11 mouse cellular contexts compared by ENCODE assay signal in the genomic region with DNA sequence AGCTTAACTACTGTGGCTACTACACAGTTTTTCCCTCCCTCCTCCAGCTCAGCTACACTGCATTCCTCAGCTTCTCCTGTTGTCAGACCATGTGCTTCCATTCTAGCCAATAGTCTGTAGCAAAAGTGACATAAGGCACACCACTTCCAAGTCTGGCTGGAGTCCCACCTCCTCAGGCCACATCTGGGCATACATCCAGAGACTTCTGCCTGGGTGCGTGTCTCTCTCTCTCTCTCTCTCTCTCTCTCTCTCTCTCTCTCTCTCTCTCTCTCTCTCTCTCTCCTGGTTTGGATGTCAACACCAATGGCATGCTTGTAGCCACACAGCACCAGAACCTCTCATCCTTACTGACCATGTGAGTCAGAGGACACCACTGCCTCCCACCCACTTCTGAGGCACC. TPM values are rescaled to one million over a fixed set of nuclear protein-coding genes. Genes with fewer than 3 reads are reported as not detected.
A peak's percentile ranks its signal among the peaks of the same experiment; 100 is the strongest.
DNase-seq lines count a peak whose midpoint lies in the region; ATAC-seq and TF ChIP-seq lines count a peak whose summit lies in the region.
"Had no signal": no experiment of that assay in that cellular context is flagged by ENCODE, and none has a peak within 500 bp of the region (broad histone marks: within the 10 kb centered on the region; RNA-seq: fewer than 3 reads in every experiment).

No protein-coding gene starts in this region.

- WGBS in intestine, embryonic 14.5 days: 50% methylated on average over 1 of the region's 1 CpGs
- WGBS in intestine, postnatal 0 days: 50% methylated on average over 1 of the region's 1 CpGs
- WGBS in neural tube, embryonic 15.5 days: 45% methylated on average over 1 of the region's 1 CpGs

- no peak for TF ChIP-seq CTCF in intestine, postnatal 0 days (IDR thresholded peaks at IDR 0.05; ENCODE audit: low read depth)

- DNase-seq in intestine, embryonic 14.5 days (ENCODE audit: low spot score): no peak
- peak; percentile 77 for DNase-seq in Muller cell, postnatal 12 days (ENCODE audit: inconsistent ontology term)
- peak; percentile 31 for DNase-seq in gastrocnemius, postnatal 25 days
- DNase-seq in lung, postnatal 14 days: peak; percentile 40
- DNase-seq in layer of hippocampus, postnatal 36 days: no peak
- no peak for DNase-seq in thymus, postnatal 0 days (ENCODE audit: low spot score)
- DNase-seq: liver, embryonic 13.5 days; right cerebral cortex, postnatal 14 days had no signal

- 0 out of 2 replicates have a peak, but pooled peaks cover 3% of the 10 kb centered on the region for H3K9me3 ChIP-seq in intestine, embryonic 14.5 days (ENCODE audit: control insufficient read depth, low read length)
- no peaks in the 10 kb centered on the region for H3K9me3 ChIP-seq in intestine, postnatal 0 days (ENCODE audit: control insufficient read depth)
- no peaks in the 10 kb centered on the region for H3K9me3 ChIP-seq in neural tube, embryonic 15.5 days (replicated peaks)
- H3K9me3 ChIP-seq: liver, embryonic 13.5 days had no signal

- ATAC-seq in intestine, embryonic 14.5 days (replicated peaks; ENCODE audit: low FRiP score, low TSS enrichment, low read depth): peak; percentile 76; the same call in 1 of the 2 replicates
- ATAC-seq in intestine, postnatal 0 days: no peak
- ATAC-seq in neural tube, embryonic 15.5 days (ENCODE audit: low FRiP score): no peak

- no peaks in the 10 kb centered on the region for H3K36me3 ChIP-seq in intestine, embryonic 14.5 days (ENCODE audit: control insufficient read depth, insufficient read depth, low read length)
- no peaks in the 10 kb centered on the region for H3K36me3 ChIP-seq in intestine, postnatal 0 days (ENCODE audit: control insufficient read depth, insufficient read depth)
- H3K36me3 ChIP-seq in neural tube, embryonic 15.5 days: no peaks in the 10 kb centered on the region
- H3K36me3 ChIP-seq: liver, embryonic 13.5 days had no signal

- no peak overlapping the region for H3K4me3 ChIP-seq in intestine, embryonic 14.5 days (ENCODE audit: low read depth, low read length)
- H3K4me3 ChIP-seq in intestine, postnatal 0 days (ENCODE audit: low read depth, low read length): no peak overlapping the region
- H3K4me3 ChIP-seq in neural tube, embryonic 15.5 days (replicated peaks): no peak overlapping the region
- H3K4me3 ChIP-seq: erythroblast, embryonic 14.5 days; liver, embryonic 13.5 days had no signal

- H3K27me3 ChIP-seq in intestine, embryonic 14.5 days (replicated peaks; ENCODE audit: control insufficient read depth, insufficient read depth, low read length): no peaks in the 10 kb centered on the region
- H3K27me3 ChIP-seq in intestine, postnatal 0 days (replicated peaks; ENCODE audit: control insufficient read depth, insufficient read depth, low read length): no peaks in the 10 kb centered on the region
- H3K27me3 ChIP-seq in neural tube, embryonic 15.5 days (replicated peaks): no peaks in the 10 kb centered on the region
- H3K27me3 ChIP-seq: liver, embryonic 13.5 days had no signal

- H3K4me1 ChIP-seq in intestine, embryonic 14.5 days (replicated peaks; ENCODE audit: control insufficient read depth, insufficient read depth, low read length): no peaks in the 10 kb centered on the region
- no peaks in the 10 kb centered on the region for H3K4me1 ChIP-seq in intestine, postnatal 0 days (replicated peaks; ENCODE audit: control insufficient read depth, insufficient read depth, low read length)
- no peaks in the 10 kb centered on the region for H3K4me1 ChIP-seq in neural tube, embryonic 15.5 days

- no peak overlapping the region for H3K9ac ChIP-seq in intestine, embryonic 14.5 days (ENCODE audit: low read length)
- H3K9ac ChIP-seq in intestine, postnatal 0 days (ENCODE audit: low read depth, low read length): no peak overlapping the region
- H3K9ac ChIP-seq in neural tube, embryonic 15.5 days (replicated peaks): no peak overlapping the region
- H3K9ac ChIP-seq: liver, embryonic 13.5 days had no signal

- H3K27ac ChIP-seq in intestine, embryonic 14.5 days (ENCODE audit: low read depth): 0 out of 2 replicates have a peak overlapping the region, but pooled peaks have one; percentile 9
- no peak overlapping the region for H3K27ac ChIP-seq in intestine, postnatal 0 days (ENCODE audit: low read depth, low read length)
- H3K27ac ChIP-seq in neural tube, embryonic 15.5 days (replicated peaks): no peak overlapping the region
- H3K27ac ChIP-seq: liver, embryonic 13.5 days had no signal

- H3K4me2 ChIP-seq in intestine, embryonic 14.5 days (ENCODE audit: low read length): no peak overlapping the region
- no peak overlapping the region for H3K4me2 ChIP-seq in intestine, postnatal 0 days (replicated peaks; ENCODE audit: low read depth)
- H3K4me2 ChIP-seq in neural tube, embryonic 15.5 days: no peak overlapping the region
- H3K4me2 ChIP-seq: liver, embryonic 13.5 days had no signal

RNA-seq across cellular contexts. Expression of a gene that starts 55.6 kb away (rescaled TPM):
- 12.5 and 14.9 TPM in 2 replicates for polyA plus RNA-seq in intestine, embryonic 14.5 days (2014; fragmentation: Nextera tagmentation; extraction: Ambion mirVana)
- 6.0 and 6.4 TPM in 2 replicates for polyA plus RNA-seq in intestine, postnatal 0 days (2015; fragmentation: Nextera tagmentation; extraction: Ambion mirVana)
- 1 to 10 TPM; 6.2 to 7.7 TPM for total RNA-seq in gastrocnemius, postnatal 25 days (2021)
- 10 to 100 TPM; 24.6 to 27.8 TPM for total RNA-seq in layer of hippocampus, postnatal 36 days (2021)
- 8.1 and 9.9 TPM in 2 replicates for polyA plus RNA-seq in thymus, postnatal 0 days (2015; fragmentation: Nextera tagmentation; extraction: Ambion mirVana)
- 5.3 and 5.6 TPM in 2 replicates for polyA plus RNA-seq in neural tube, embryonic 15.5 days (2015; fragmentation: Nextera tagmentation; extraction: Ambion mirVana)

Comparison
In these comparisons a context has a peak if more than half of its experiments do, and no peak if none do; other contexts are left out.
1. DNase-seq: peak in Muller cell, postnatal 12 days (single experiment), gastrocnemius, postnatal 25 days (single experiment) and lung, postnatal 14 days (single experiment); none in intestine, embryonic 14.5 days (single experiment), layer of hippocampus, postnatal 36 days (0 of 2) and thymus, postnatal 0 days (single experiment).